Mouse (Mus musculus) hindbrain, embryonic 15.5 days (tissue): ENCODE results near the gene Gm6408. TPM values are rescaled to one million over a fixed set of nuclear protein-coding genes. Genes with fewer than 3 reads are reported as not detected.
"Not testable (repeated sequence)": the region's sequence is repeated elsewhere in the genome, so short reads cannot be mapped to it uniquely, and the experiment has no call there.

Experiments used
- ATAC-seq: fragments of 200-750 bp; cut with Nextera tagmentation; 2 replicates; pipeline ENCODE4 v1.8.0; 2017; ENCODE audit warnings: low read depth, moderate number of reproducible peaks, moderate TSS enrichment; ENCODE audit not compliant: low FRiP score
- H3K27ac ChIP-seq: fragments of 300-500 bp; sonication (generic); replicated peaks from 2 replicates; pipeline ENCODE4 v1.5.1; 2015; ENCODE audit warnings: mild to moderate bottlenecking, inconsistent platforms
- H3K27me3 ChIP-seq: fragments of 300-500 bp; sonication (generic); 2 replicates; pipeline ENCODE4 v1.6.1; 2015; ENCODE audit warnings: control low read depth, inconsistent platforms
- H3K36me3 ChIP-seq: fragments of 300-500 bp; sonication (generic); 2 replicates; pipeline ENCODE4 v1.6.1; 2015; ENCODE audit warnings: control low read depth, inconsistent platforms
- H3K4me1 ChIP-seq: fragments of 300-500 bp; sonication (generic); replicated peaks from 2 replicates; pipeline ENCODE4 v1.6.1; 2015; ENCODE audit warnings: control low read depth, inconsistent platforms
- H3K4me2 ChIP-seq: fragments of 300-500 bp; sonication (generic); 2 replicates; pipeline ENCODE4 v1.6.1; 2015; ENCODE audit warnings: moderate library complexity, mild to moderate bottlenecking, inconsistent platforms
- H3K4me3 ChIP-seq: fragments of 300-500 bp; sonication (generic); 2 replicates; pipeline ENCODE4 v1.5.1; 2015; ENCODE audit warnings: mild to moderate bottlenecking, inconsistent platforms
- H3K9ac ChIP-seq: fragments of 300-500 bp; sonication (generic); 2 replicates; pipeline ENCODE4 v1.6.1; 2015; ENCODE audit warnings: inconsistent platforms
- H3K9me3 ChIP-seq: fragments of 300-500 bp; sonication (generic); 2 replicates; pipeline ENCODE4 v1.6.1; 2016; ENCODE audit warnings: control low read depth, inconsistent platforms
- WGBS: fragments of 180-500 bp; shearing (Covaris S2); methylation state at CpG from one replicate; pipeline ENCODE4 v1.1.7; 2015; 5-methylcytosine and 5-hydroxymethylcytosine counted together
- polyA plus RNA-seq: library from polyadenylated mRNA; unstranded; fragments of >200 nt; fragmentation: Nextera tagmentation; extraction: Ambion mirVana; gene quantifications from 2 replicates; pipeline ENCODE4 v1.2.1, GENCODE M21; 2015

Gene Gm6408
- 0.13 TPM in 1 of 2 replicates, not detected in the other for polyA plus RNA-seq

DNA sequence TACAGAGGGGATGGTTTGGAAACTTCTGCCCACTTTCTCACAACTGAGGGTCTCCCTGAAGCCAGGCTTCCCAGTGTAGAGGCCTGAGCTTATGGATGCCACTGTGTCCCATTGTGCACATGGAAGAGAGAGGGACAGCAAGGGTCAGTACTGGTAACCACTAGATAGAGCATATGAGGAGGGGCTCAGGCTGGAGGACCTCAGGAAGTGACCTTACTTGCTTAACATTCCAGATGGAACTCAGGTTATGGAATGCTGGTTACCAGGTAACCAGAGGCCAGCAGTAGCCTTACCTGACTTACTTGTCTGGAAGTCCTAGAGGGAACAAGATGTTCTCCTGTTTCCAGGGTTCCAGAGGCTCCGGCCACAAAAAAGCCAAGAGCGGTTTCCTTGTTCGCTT, at the start of gene Gm6408:
Gm6408 (plus strand) TSS at position 301 of the 400 bp plus-strand sequence.
- not testable (repeated sequence) for ATAC-seq, H3K4me1 ChIP-seq, H3K36me3 ChIP-seq, H3K4me2 ChIP-seq, H3K27me3 ChIP-seq, H3K4me3 ChIP-seq, H3K9me3 ChIP-seq, H3K9ac ChIP-seq, H3K27ac ChIP-seq
- 78% methylated on average over 1 of the region's 3 CpGs for WGBS

DNA sequence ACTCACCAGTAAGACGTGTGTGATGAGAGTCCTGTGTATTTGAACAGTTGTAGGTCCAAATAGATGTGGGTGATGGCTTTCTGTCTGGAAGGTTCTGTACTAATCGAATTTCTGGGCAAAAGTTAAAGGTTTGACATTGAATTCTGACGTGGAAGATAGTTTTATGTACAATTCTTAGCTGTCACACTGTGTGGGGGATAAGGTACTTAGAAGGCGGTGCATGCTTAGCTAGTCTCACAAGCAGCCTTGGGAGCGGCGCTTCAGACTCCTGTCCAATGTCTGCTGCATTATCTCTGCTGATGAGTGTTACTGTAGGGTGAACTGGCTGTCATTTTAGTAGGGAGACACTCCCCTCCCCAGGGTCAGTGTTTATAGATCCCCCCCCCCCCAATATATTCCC, 49.3 kb upstream of the Gm6408 start:
- H3K4me3 ChIP-seq = no peak overlapping the region
- ATAC-seq = no peak
- 87% methylated on average over 6 of the region's 6 CpGs for WGBS
- no peak overlapping the region for H3K27ac ChIP-seq
- H3K9ac ChIP-seq = no peak overlapping the region
- H3K36me3 ChIP-seq = peaks cover 11% of the 10 kb centered on the region; the same call in 1 of the 2 replicates
- no peaks in the 10 kb centered on the region for H3K9me3 ChIP-seq
- no peaks in the 10 kb centered on the region for H3K4me1 ChIP-seq
- no peaks in the 10 kb centered on the region for H3K27me3 ChIP-seq
- no peak overlapping the region for H3K4me2 ChIP-seq

DNA sequence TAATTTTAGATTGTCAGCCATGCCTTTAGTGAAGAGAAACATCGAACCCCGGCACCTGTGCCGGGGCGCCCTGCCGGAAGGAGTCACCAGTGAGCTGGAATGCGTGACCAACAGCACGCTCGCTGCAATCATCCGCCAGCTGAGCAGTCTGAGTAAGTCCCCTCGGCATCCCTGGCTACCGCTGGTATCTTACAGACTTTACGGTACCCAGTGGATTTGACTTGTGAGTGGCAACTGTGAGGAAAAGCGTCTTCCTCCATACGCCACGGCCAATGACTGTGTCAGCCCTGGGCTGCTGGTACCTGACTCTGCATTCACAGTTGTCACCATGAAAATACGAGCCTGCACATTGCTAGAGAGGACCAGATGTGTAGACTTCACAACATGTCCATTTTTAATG, 46.4 kb upstream of the Gm6408 start:
- WGBS = 89% methylated on average over 16 of the region's 16 CpGs
- H3K4me3 ChIP-seq = no peak overlapping the region
- ATAC-seq = no peak

DNA sequence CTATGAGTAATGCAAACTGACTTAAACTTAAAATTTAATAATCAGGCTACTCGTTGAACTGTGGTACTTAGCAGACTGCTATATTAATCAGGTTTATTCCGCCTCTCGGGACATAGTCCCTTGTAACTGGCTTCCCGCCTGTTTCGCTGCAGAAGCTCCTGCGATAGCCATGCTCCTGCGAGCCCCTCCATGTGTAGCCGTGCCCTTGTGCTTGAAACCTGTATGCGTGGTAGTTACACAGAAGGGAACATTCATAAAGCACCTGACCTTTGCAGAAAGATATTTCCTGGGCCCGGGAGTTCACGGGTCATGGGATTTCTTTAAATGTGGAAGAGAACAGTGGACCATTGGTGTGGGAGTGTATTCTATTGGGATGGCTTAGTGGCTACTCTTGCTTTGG, 45.0 kb upstream of the Gm6408 start:
- 93% methylated on average over 11 of the region's 11 CpGs for WGBS

More for the DNA sequence above, 46.4 kb upstream of the Gm6408 start:
- no peaks in the 10 kb centered on the region for H3K4me1 ChIP-seq
- H3K4me2 ChIP-seq = no peak overlapping the region
- H3K36me3 ChIP-seq = peaks cover 21% of the 10 kb centered on the region
- no peaks in the 10 kb centered on the region for H3K9me3 ChIP-seq
- H3K27me3 ChIP-seq = no peaks in the 10 kb centered on the region
- H3K9ac ChIP-seq = no peak overlapping the region
- no peak overlapping the region for H3K27ac ChIP-seq

DNA sequence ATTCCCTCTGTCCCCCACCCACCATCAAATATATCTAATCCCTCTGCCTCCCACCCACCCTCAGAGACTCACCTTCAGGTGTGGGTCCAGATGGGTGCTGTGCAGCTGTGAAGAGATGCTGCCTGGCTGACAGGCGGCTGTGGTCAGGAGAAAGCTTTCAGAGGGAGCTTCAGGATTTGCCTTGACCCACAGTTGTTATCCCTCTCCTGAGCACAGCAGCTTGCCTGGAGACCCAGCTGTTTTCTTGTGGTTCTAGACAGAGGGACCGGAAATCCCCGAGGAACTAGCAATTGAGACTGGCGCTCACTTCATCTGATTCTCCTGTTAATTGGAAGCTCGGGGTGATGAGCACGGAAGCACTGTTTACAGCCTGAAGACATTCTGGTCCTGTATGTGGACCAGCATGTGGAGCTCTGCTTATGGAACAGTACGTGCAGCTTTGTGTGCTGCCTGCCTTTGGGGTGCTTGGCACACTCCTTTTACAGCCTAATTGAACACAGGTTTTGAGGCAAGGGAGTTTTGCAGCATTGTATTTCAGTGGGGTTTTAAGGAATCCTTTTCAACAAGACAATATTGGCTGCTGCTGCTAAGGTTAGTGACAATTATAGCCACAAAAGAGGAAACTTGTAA, 42.5 kb upstream of the Gm6408 start:
- H3K9me3 ChIP-seq = no peaks in the 10 kb centered on the region
- ATAC-seq = no peak
- no peaks in the 10 kb centered on the region for H3K27me3 ChIP-seq
- no peak overlapping the region for H3K9ac ChIP-seq
- no peak overlapping the region for H3K27ac ChIP-seq
- no peak overlapping the region for H3K4me2 ChIP-seq
- 90% methylated on average over 7 of the region's 7 CpGs for WGBS
- no peak overlapping the region for H3K4me3 ChIP-seq
- H3K36me3 ChIP-seq = peaks cover 28% of the 10 kb centered on the region
- H3K4me1 ChIP-seq = no peaks in the 10 kb centered on the region

More for the DNA sequence above, 45.0 kb upstream of the Gm6408 start:
- Histone ChIP-seq H3K4me2 (no peak overlapping the region), H3K4me1 (no peaks in the 10 kb centered on the region), H3K36me3 (peaks cover 25% of the 10 kb centered on the region), H3K27ac (no peak overlapping the region), H3K4me3 (no peak overlapping the region), H3K27me3 (no peaks in the 10 kb centered on the region), H3K9ac (no peak overlapping the region), H3K9me3 (no peaks in the 10 kb centered on the region)
- no peak for ATAC-seq

DNA sequence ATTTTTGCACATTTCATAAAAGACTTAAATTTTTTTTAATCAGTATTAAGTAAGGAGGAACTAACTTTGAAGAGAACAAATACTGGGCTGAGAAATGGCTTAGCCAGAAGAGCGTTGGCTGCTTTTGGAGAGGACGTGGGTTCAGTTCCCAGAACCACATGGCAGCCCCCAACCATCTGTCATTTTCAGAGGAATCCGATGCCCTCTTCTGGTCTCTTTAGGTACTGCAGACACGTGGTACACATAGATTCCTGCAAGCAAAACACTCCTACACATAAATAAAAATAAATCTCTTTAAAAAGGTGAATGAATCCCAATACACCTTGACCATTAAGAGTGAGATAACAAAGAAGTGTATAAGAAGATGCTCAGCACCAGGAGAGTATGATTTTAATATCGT, 41.5 kb upstream of the Gm6408 start:
- no peaks in the 10 kb centered on the region for H3K4me1 ChIP-seq
- H3K4me3 ChIP-seq = no peak overlapping the region
- H3K9me3 ChIP-seq = no peaks in the 10 kb centered on the region
- peaks cover 27% of the 10 kb centered on the region for H3K36me3 ChIP-seq
- H3K27me3 ChIP-seq = no peaks in the 10 kb centered on the region
- no peak overlapping the region for H3K27ac ChIP-seq
- ATAC-seq = no peak
- H3K4me2 ChIP-seq = no peak overlapping the region
- WGBS = 93% methylated on average over 5 of the region's 5 CpGs
- H3K9ac ChIP-seq = no peak overlapping the region

DNA sequence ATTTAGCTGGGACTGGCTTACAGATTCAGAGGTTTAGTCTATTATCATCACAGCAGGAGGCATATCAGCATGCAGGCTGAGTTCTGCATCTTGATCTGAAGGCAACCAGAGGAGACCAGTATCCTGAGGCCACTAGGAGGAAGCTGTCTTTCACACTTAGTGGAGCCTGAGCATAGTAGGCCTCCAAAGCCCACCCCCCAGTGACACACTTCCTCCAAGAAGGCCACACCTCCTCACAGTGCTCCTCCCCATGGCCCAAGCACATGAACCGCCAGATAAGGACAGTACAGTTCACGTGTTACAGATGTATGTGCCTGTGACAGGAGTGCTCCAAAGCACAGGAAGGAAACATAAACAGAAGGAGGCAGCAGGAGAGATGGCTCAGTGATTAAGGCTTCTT, 39.0 kb upstream of the Gm6408 start:
- no peaks in the 10 kb centered on the region for H3K27me3 ChIP-seq
- H3K4me2 ChIP-seq = no peak overlapping the region
- H3K9me3 ChIP-seq = no peaks in the 10 kb centered on the region
- no peak overlapping the region for H3K9ac ChIP-seq
- WGBS = 85% methylated on average over 2 of the region's 2 CpGs
- no peak for ATAC-seq
- H3K27ac ChIP-seq = no peak overlapping the region
- no peaks in the 10 kb centered on the region for H3K4me1 ChIP-seq
- H3K36me3 ChIP-seq = peaks cover 20% of the 10 kb centered on the region
- H3K4me3 ChIP-seq = no peak overlapping the region

DNA sequence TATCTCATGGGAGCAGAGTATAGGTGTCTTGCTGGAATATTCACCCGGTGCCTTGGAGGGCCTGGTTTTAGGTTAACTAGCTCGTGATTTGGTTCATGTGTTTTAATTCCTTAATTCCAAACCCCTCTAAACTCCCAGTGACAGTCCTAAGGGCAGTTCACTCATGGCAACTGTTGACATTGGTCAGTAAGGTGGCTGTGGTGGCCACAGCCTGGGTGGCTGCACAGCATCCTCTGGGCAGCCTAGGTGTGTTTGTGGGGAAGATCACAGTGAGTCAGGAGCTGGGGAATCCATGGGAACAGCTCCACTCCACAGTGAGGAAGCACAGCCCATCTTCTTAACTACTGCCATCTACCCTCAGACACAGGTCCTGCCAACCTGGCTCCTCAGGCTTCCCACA, 35.1 kb upstream of the Gm6408 start:
- peaks cover 8% of the 10 kb centered on the region; the same call in 1 of the 2 replicates for H3K36me3 ChIP-seq
- H3K4me2 ChIP-seq = no peak overlapping the region
- H3K4me1 ChIP-seq = no peaks in the 10 kb centered on the region
- H3K9ac ChIP-seq = no peak overlapping the region
- H3K4me3 ChIP-seq = no peak overlapping the region
- H3K27ac ChIP-seq = no peak overlapping the region
- no peaks in the 10 kb centered on the region for H3K27me3 ChIP-seq
- no peak for ATAC-seq
- 91% methylated on average over 2 of the region's 2 CpGs for WGBS
- no peaks in the 10 kb centered on the region for H3K9me3 ChIP-seq

DNA sequence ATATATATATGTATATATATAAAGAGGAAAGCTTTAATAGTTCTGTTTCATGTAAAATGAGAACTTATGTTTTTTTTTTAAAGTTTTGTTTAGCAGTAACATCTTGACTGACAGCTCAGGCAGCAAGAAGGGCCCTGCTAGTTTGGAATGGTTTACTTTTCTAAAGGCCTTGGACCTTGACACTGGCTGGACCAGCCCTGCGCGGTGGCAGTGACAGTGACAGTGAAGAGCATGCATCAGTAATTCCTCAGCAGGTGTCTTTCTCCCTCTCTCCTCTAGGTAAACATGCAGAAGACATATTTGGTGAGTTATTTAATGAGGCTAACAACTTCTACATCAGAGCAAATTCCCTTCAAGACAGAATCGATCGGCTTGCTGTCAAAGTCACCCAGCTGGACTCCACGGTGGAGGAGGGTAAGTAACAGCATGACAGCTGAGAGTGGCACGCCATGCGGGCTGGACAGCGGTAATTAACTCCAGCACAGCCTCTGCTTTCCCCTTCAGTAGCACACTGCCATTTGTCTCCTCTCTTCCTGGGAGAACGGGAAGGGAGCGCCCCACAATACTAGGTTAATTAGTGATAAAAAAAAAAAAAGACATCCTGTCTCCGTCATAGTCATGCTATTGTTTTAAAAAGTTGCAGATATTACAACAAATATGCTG, 30.0 kb upstream of the Gm6408 start:
- peaks cover 24% of the 10 kb centered on the region for H3K36me3 ChIP-seq
- WGBS = 78% methylated on average over 11 of the region's 11 CpGs
- no peak overlapping the region for H3K27ac ChIP-seq
- H3K4me1 ChIP-seq = no peaks in the 10 kb centered on the region
- no peak overlapping the region for H3K4me3 ChIP-seq
- no peak overlapping the region for H3K9ac ChIP-seq
- H3K4me2 ChIP-seq = no peak overlapping the region
- no peaks in the 10 kb centered on the region for H3K27me3 ChIP-seq
- no peak for ATAC-seq
- H3K9me3 ChIP-seq = no peaks in the 10 kb centered on the region

DNA sequence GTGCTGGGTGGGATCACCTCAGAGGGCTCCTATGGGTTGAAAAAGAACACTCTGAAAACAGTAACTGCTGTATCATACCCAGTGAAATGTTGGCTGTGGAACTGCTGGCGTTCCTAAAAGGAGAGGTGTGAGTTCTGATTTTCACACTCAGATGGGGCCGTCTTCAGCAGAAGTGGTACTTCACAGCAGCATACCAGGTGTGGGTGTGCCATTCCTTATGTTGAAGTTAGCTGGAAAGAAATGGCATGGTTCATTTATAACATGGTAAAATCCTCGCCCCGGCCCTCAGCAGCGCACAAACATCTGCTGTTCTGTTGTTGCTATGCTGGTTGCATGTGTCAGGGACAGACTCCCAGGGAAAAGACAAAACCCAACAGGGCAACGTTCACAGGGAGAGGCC, 28.2 kb upstream of the Gm6408 start:
- no peak overlapping the region for H3K4me2 ChIP-seq
- WGBS = 89% methylated on average over 6 of the region's 6 CpGs
- no peak for ATAC-seq
- H3K27me3 ChIP-seq = no peaks in the 10 kb centered on the region
- H3K9me3 ChIP-seq = no peaks in the 10 kb centered on the region
- peaks cover 24% of the 10 kb centered on the region for H3K36me3 ChIP-seq
- no peak overlapping the region for H3K27ac ChIP-seq
- H3K9ac ChIP-seq = no peak overlapping the region
- H3K4me3 ChIP-seq = no peak overlapping the region
- H3K4me1 ChIP-seq = no peaks in the 10 kb centered on the region

DNA sequence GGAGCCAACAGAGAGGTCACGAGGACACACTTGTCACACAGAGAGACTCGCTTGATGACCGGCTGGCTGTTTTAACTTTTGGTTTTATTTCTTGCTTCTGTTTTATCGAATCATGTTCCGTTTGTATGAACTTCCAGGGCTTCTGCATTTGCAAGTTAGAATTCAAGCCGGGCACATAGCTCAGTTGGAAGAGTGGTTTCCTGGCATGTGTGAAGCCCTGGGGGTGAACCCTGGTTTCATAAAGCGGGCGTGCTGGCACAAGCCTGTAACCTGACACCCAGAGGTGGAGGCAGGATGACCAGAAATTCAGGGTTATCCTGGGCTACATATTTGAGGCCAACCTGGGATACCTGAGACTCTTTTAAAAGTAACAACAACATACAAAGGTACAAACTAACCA, 20.2 kb upstream of the Gm6408 start:
- Histone ChIP-seq H3K27me3 (no peaks in the 10 kb centered on the region), H3K27ac (no peak overlapping the region), H3K36me3 (peaks cover 30% of the 10 kb centered on the region), H3K4me2 (no peak overlapping the region), H3K9me3 (no peaks in the 10 kb centered on the region), H3K4me3 (no peak overlapping the region), H3K4me1 (no peaks in the 10 kb centered on the region), H3K9ac (no peak overlapping the region)
- 91% methylated on average over 8 of the region's 8 CpGs for WGBS
- ATAC-seq = no peak

DNA sequence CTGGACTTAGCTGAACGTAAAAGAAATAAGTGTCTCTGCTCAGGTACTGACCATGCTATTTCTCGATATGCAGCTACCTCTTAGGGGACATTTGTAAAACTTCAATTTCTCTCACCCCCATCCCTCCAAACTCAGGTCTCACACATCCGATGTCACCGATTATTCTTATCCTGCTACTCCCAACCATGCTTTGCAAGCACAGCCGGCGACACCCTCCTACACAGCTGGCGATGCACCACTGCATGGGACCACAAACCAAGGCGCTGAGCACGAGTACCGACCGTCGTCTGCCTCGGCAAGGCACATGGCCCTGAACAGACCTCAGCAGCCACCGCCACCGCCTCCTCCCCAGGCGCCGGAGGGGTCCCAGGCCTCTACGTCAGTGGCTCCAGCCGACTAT, 15.1 kb upstream of the Gm6408 start:
- Histone ChIP-seq H3K27ac (no peak overlapping the region), H3K9ac (no peak overlapping the region), H3K4me2 (no peak overlapping the region), H3K9me3 (no peaks in the 10 kb centered on the region), H3K4me1 (no peaks in the 10 kb centered on the region), H3K36me3 (peaks cover 30% of the 10 kb centered on the region), H3K4me3 (no peak overlapping the region), H3K27me3 (no peaks in the 10 kb centered on the region)
- no peak for ATAC-seq
- WGBS = 92% methylated on average over 19 of the region's 19 CpGs
